Mouse (Mus musculus) lung, embryonic 16.5 days (tissue): ENCODE measurements around the gene Trio. TPM values are rescaled to one million over a fixed set of nuclear protein-coding genes. Genes with fewer than 3 reads are reported as not detected.
A peak's percentile ranks its signal among the peaks of the same experiment; 100 is the strongest.

ENCODE experiments used
- ATAC-seq: fragments of 200-750 bp; cut with Nextera tagmentation; 2 replicates; pipeline ENCODE4 v1.8.0; 2017; ENCODE audit warnings: low read depth, mild to moderate bottlenecking, moderate library complexity
- H3K27ac ChIP-seq: fragments of 300-500 bp; sonication (generic); 2 replicates; pipeline ENCODE4 v1.5.1; 2014; ENCODE audit warnings: mild to moderate bottlenecking, control low read depth, low read length
- H3K27me3 ChIP-seq: fragments of 300-500 bp; sonication (generic); 2 replicates; pipeline ENCODE4 v1.6.1; 2014; ENCODE audit warnings: low read depth, low read length, mixed read lengths; ENCODE audit not compliant: control insufficient read depth, insufficient read depth
- H3K36me3 ChIP-seq: fragments of 300-500 bp; sonication (generic); 2 replicates; pipeline ENCODE4 v1.6.1; 2014; ENCODE audit warnings: low read length; ENCODE audit not compliant: control insufficient read depth, insufficient read depth
- H3K4me1 ChIP-seq: fragments of 300-500 bp; sonication (generic); replicated peaks from 2 replicates; pipeline ENCODE4 v1.6.1; 2014; ENCODE audit warnings: low read length, mixed read lengths; ENCODE audit not compliant: control insufficient read depth, insufficient read depth
- H3K4me2 ChIP-seq: fragments of 300-500 bp; sonication (generic); 2 replicates; pipeline ENCODE4 v1.6.1; 2014; ENCODE audit warnings: low read depth, low read length, control low read depth
- H3K4me3 ChIP-seq: fragments of 300-500 bp; sonication (generic); 2 replicates; pipeline ENCODE4 v1.5.1; 2014; ENCODE audit warnings: mild to moderate bottlenecking, low read length, control low read depth
- H3K9ac ChIP-seq: fragments of 300-500 bp; sonication (generic); 2 replicates; pipeline ENCODE4 v1.6.1; 2014; ENCODE audit warnings: low read length, control low read depth
- H3K9me3 ChIP-seq: fragments of 300-500 bp; sonication (generic); 2 replicates; pipeline ENCODE4 v1.6.1; 2016; ENCODE audit warnings: low read length; ENCODE audit not compliant: control insufficient read depth
- WGBS: fragments of 180-500 bp; shearing (Covaris S2); extraction: QIAGEN DNeasy Blood & Tissue Kit; methylation state at CpG from one replicate; pipeline ENCODE4 v1.1.7; 2014; 5-methylcytosine and 5-hydroxymethylcytosine counted together
- polyA plus RNA-seq: library from polyadenylated mRNA; unstranded; fragments of >200 nt; fragmentation: Nextera tagmentation; extraction: Ambion mirVana; gene quantifications from 2 replicates; pipeline ENCODE4 v1.2.1, GENCODE M21; 2015

Trio gene
- polyA plus RNA-seq, 1 experiment from 2014 or later = 16.4 TPM

DNA sequence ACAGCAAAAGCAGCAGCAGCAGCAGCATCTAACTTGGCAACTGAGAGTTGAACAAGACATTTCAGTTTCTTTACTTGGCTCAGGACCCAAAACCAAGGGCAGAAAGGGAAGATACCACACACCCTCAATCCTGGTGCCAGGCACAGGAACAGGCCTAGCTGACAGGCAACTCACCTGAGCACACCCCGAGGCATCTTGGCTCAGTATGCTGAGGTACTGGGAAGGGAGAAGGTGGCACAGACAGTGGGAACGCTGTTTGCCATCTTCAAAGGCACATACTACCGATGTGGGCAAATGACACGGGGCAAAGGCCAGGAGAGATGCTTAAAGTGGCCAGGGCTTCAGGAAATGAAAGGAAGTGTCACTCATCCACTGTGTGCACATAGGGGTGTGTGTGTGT is 85.6 kb downstream of the Trio start:
- H3K9me3 ChIP-seq = no peaks in the 10 kb centered on the region
- ATAC-seq = no peak
- no peaks in the 10 kb centered on the region for H3K27me3 ChIP-seq
- H3K4me3 ChIP-seq = no peak overlapping the region
- no peaks in the 10 kb centered on the region for H3K36me3 ChIP-seq
- H3K4me2 ChIP-seq = no peak overlapping the region
- 51% methylated on average over 4 of the region's 4 CpGs for WGBS
- H3K27ac ChIP-seq = no peak overlapping the region
- H3K4me1 ChIP-seq = peaks cover 44% of the 10 kb centered on the region
- H3K9ac ChIP-seq = no peak overlapping the region

DNA sequence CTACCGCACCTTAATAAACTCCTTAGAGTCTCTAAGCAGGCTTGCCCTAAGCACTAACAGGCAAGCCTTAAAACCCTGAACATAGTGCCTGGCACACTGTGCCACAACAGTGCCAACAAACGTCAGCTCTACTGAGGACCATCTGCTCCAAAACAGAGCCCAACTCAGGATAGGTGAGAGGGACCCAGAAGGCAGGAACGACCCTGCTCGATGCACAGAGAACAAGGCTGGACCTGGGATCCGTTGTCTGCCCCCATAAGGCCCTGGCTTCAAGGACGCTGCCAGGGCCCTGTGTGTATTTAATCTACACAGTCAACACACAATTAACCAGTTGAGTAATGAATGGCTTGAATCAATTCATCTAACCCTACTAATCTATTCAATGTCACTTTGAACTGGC is 86.8 kb downstream of the Trio start:
- H3K36me3 ChIP-seq = no peaks in the 10 kb centered on the region
- H3K4me2 ChIP-seq = no peak overlapping the region
- H3K27ac ChIP-seq = no peak overlapping the region
- WGBS = 55% methylated on average over 6 of the region's 6 CpGs
- no peak overlapping the region for H3K4me3 ChIP-seq
- H3K9ac ChIP-seq = no peak overlapping the region
- H3K27me3 ChIP-seq = no peaks in the 10 kb centered on the region
- peaks cover 44% of the 10 kb centered on the region for H3K4me1 ChIP-seq
- no peak for ATAC-seq
- no peaks in the 10 kb centered on the region for H3K9me3 ChIP-seq

- H3K4me2 ChIP-seq = peak overlapping the region; percentile 55
- peak; percentile 50; the same call in 1 of the 2 replicates for ATAC-seq
- no peaks in the 10 kb centered on the region for H3K27me3 ChIP-seq
- 19% methylated on average over 24 of the region's 24 CpGs for WGBS
- no peak overlapping the region for H3K27ac ChIP-seq
- H3K36me3 ChIP-seq = no peaks in the 10 kb centered on the region
- peak overlapping the region; percentile 13; the same call in 1 of the 2 replicates for H3K9ac ChIP-seq
- H3K9me3 ChIP-seq = no peaks in the 10 kb centered on the region
- peaks cover 42% of the 10 kb centered on the region for H3K4me1 ChIP-seq
- H3K4me3 ChIP-seq = peak overlapping the region; percentile 29
Observed at GRCm38 (mm10) chr15:27937861-27938833, 87.5 kb downstream of the Trio start.

- Histone ChIP-seq H3K27me3 (no peaks in the 10 kb centered on the region), H3K27ac (no peak overlapping the region), H3K9ac (peak overlapping the region; percentile 34), H3K4me2 (peak overlapping the region; percentile 55), H3K36me3 (no peaks in the 10 kb centered on the region), H3K4me1 (peaks cover 38% of the 10 kb centered on the region), H3K9me3 (no peaks in the 10 kb centered on the region), H3K4me3 (peak overlapping the region; percentile 29)
- ATAC-seq = peak; percentile 87
- WGBS = 14% methylated on average over 20 of the region's 20 CpGs
Observed at GRCm38 (mm10) chr15:27937003-27937860, 88.4 kb downstream of the Trio start.

- no peak overlapping the region for H3K27ac ChIP-seq
- 64% methylated on average over 12 of the region's 12 CpGs for WGBS
- H3K4me2 ChIP-seq = no peak overlapping the region
- no peaks in the 10 kb centered on the region for H3K9me3 ChIP-seq
- H3K27me3 ChIP-seq = no peaks in the 10 kb centered on the region
- no peak for ATAC-seq
- peaks cover 33% of the 10 kb centered on the region for H3K4me1 ChIP-seq
- H3K9ac ChIP-seq = no peak overlapping the region
- no peaks in the 10 kb centered on the region for H3K36me3 ChIP-seq
- no peak overlapping the region for H3K4me3 ChIP-seq
Observed at GRCm38 (mm10) chr15:27935772-27936746, 89.6 kb downstream of the Trio start.

DNA sequence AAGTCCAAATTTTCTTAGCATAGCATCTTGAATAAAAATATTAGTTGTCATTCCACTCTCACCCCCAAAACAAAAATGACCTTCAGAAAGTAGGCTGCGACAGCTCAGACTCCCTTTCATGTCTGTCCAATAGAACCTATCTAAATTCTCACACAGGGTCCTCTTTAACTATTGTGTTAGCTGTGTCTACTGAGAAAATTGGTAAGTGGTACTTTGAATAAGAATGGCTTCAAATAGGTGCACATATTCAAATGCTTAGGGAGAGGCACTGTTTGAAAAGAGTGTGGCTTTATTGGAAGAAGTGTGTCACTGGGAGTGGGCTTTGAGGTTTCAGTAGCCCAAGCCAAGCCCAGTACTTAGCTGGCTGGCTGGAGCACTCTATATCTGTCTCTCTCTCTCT is 92.4 kb downstream of the Trio start:
- Histone ChIP-seq H3K4me3 (no peak overlapping the region), H3K4me2 (no peak overlapping the region), H3K4me1 (peaks cover 29% of the 10 kb centered on the region), H3K9me3 (no peaks in the 10 kb centered on the region), H3K27ac (no peak overlapping the region), H3K27me3 (no peaks in the 10 kb centered on the region), H3K9ac (no peak overlapping the region), H3K36me3 (no peaks in the 10 kb centered on the region)
- no peak for ATAC-seq
- WGBS = 87% methylated on average over 1 of the region's 1 CpGs

- peaks cover 15% of the 10 kb centered on the region for H3K4me1 ChIP-seq
- no peaks in the 10 kb centered on the region for H3K27me3 ChIP-seq
- no peak for ATAC-seq
- no peak overlapping the region for H3K9ac ChIP-seq
- H3K4me2 ChIP-seq = no peak overlapping the region
- no peak overlapping the region for H3K27ac ChIP-seq
- WGBS = 55% methylated on average over 12 of the region's 12 CpGs
- no peak overlapping the region for H3K4me3 ChIP-seq
- no peaks in the 10 kb centered on the region for H3K36me3 ChIP-seq
- H3K9me3 ChIP-seq = no peaks in the 10 kb centered on the region
Observed at GRCm38 (mm10) chr15:27931891-27932290, 93.8 kb downstream of the Trio start.

DNA sequence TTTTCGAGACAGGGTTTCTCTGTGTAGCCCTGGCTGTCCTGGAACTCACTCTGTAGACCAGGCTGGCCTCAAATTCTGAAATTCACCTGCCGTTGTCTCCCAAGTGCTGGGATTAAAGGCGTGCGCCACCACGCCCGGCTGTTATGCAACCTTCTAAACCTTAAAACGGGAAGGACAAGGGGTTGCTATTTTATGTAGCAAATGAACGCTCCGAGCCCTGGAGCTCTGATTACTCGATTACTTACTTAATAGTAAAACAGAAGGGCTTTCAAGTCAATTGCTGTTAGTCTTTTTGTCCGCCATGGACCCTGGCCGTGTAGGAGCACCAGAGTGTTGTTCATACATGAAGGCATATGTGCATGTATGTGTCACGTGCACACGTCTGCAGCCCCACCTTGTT is 94.2 kb downstream of the Trio start:
- H3K9ac ChIP-seq = no peak overlapping the region
- WGBS = 87% methylated on average over 14 of the region's 14 CpGs
- H3K27me3 ChIP-seq = no peaks in the 10 kb centered on the region
- H3K4me3 ChIP-seq = no peak overlapping the region
- H3K4me2 ChIP-seq = no peak overlapping the region
- peaks cover 11% of the 10 kb centered on the region for H3K4me1 ChIP-seq
- H3K9me3 ChIP-seq = no peaks in the 10 kb centered on the region
- ATAC-seq = no peak
- H3K27ac ChIP-seq = no peak overlapping the region
- H3K36me3 ChIP-seq = no peaks in the 10 kb centered on the region
